Mouse (Mus musculus): ENCODE measurements around the gene AB124611.
A peak's percentile ranks its signal among the peaks of the same experiment; 100 is the strongest.
"Not testable (repeated sequence)": the region's sequence is repeated elsewhere in the genome, so short reads cannot be mapped to it uniquely, and the experiment has no call there.

AB124611 gene

DNA sequence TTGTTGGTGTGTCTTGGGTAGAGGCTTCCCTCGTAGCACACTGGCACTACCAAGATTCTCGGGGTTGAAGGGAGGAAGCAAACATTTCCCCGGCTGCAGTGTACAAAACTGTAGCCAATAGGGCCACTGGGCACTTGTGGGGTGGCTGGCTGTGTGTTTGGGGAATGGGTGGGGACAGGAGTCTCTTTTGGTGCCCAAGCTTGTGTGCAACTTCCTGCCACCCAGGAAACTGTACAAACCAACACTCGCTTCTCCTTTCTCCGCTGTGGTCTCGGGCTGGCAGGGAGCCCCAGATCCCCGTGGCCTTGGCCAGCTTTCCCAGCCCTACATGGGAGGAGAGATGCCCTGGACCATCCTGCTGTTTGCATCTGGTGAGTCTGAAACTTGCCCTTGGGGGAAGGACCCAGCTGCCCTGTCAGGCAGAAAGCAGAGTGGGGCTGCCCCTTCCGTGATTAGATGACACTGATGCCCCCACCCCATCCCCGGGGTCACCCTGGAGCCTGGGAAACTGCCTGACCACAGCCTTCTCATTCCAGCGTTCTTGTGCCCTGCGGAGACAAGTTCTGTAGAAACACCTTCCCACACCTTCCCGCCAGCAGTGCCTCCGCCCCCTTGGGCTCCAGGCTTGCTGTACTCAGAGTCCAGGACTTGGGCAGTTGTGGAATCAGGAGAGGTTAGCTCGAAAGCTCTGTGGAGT, at the start of gene AB124611:
Gene AB124611, plus strand, starts transcription at position 240 of the 697 bp plus-strand sequence.
- no peak for DNase-seq (ENCODE audit: low read depth, low spot score)

DNA sequence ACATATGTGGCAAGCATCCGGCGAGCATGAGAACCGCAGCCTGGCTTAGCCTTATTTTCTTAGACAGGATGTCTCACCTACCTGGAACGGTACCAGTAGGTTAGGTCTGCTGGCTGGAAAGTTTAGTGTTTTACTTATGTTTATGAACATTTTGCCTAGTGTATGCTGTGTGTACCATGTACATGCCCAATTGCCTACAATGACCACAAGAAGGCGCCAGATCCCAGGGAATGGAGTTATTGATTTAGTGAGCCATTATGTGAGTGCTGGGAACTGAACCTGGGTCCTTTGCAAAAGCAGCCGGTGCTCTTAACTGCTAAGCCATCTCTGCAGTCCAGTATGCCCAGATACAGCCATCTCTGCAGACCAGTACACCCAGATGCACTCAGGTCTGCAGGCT, 48.3 kb upstream of the AB124611 start:
- DNase-seq (ENCODE audit: low read depth, low spot score) = peak; percentile 48

DNA sequence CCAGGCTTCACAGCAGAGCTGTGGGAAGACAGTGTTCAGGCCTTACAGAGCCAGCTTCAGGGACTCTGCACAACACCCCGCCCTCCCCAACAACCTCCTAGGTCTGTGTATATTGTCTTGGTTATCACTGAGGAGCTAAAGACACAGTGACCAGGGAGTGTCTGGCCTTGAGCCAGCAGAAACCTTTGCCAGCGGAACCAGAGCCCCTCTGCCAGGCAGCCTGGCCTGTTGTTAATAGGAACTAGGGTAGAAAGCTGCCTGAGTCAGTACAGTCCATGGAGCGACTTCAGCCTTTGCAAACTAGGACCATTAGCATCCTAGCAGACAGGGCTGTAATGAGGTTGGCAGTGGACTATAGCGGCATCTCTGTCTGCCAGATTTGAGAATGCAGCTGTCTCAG, 41.9 kb upstream of the AB124611 start:
- no peak for DNase-seq (ENCODE audit: low read depth, low spot score)

DNA sequence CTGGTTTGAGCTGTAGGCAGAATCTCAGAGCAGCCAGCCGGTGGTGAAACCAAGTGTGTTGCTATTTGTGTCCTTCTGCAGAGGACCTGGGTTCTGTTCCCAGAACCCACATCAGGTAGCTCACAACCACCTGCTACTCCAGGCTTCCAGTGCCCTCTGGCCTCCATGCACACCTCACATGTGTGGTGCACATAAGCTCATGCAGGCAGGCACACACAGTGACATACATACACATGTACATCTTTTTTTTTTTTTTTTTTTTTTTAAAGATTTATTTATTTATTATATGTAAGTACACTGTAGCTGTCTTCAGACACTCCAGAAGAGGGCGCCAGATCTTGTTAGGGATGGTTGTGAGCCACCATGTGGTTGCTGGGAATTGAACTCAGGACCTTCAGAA, 37.7 kb upstream of the AB124611 start:
- not testable (repeated sequence) for DNase-seq (ENCODE audit: low read depth, low spot score)

DNA sequence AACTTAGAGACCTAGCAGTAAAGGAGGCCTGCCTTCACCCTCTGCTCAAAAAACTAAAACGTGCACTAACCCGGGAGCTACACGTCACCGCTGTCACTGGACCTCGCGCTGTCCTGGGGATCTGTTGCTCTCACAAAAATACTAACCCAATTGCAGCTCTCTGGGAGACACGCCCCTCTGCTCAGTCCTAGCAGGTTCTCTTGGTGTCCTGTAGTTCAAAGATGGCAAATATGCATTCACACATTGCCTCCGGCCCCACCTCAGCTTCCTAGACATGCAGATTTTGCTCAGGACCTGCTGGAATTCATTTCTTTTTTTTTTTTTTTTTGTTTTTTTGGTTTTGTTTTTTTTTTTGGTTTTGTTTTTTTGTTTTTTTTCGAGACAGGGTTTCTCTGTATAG, 35.3 kb upstream of the AB124611 start:
- peak; percentile 68 for DNase-seq (ENCODE audit: low read depth, low spot score)

DNA sequence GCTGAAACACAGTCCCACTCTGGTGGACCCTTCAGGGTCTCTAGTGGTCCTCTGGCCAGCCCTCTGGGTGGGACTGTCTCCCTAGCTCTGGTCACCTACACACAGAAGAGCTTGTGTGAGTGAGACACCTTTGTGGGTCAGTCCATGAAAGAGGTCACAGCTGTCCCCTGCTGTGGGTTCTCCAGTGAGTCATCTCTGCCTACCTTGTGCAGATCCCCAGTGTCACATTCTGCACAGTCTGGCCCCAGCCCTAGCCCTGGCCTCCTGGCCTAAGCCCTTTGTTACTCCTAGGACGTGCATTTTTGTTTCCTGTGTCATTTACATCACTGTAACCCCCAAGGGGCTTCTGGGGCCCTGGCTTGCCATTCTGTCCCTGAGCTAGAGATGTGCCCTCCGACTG, 32.1 kb upstream of the AB124611 start:
- DNase-seq (ENCODE audit: low read depth, low spot score) = no peak

DNA sequence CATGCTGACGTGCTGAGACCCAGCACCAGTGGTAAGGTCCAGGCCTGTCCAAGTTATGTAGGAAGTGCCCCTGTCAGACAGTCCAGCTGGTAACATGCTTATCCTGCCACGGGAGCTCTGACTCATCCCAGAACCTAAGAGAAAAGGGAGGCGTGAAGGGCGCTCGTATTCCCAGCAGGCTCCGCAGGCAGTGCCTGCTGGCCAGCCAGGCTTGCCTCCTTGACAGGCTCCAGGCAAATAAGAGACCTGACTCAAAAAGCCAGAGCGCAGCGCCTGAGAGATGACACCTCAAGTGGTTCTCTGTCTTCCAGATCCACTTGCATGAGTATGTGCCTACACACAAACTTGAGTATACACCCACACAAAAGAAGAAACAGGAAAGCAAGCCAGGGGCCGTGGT, 31.2 kb upstream of the AB124611 start:
- DNase-seq (ENCODE audit: low read depth, low spot score) = no peak

DNA sequence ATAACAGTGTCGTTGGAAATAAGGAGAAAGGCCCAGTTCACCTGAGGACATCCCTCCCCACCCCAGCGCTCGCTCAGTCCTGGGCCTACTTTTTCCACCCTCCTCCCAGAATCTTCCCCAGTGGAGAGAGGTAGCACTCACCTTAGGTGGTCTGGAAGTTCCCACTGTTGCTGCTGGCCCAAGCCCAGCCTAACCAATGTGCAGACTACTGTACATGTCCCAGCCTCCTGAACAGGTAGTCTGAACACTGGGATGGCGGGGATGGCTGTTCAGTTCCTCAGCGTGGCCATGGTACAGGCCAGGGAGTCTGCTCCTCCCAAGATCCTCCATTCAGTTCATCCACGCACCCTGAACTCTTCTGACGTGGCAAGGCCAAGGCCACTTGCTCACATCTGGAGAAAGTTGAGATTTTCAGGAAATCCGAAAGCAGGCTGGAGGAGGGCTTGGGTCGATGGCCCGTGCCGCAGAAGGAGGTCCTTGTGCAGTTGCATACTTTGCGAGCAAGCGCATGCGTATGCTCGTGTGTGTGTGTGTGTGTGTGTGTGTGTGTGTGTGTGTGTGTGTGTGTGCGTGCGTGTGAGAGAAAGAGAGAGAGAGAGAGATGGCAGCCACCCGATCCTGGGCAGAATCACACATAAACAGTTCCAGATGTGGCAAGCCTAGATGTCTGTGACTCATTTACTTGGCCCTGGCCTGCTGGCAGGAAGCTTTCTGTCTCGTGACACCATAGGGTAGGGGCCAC, 29.5 kb upstream of the AB124611 start:
- DNase-seq (ENCODE audit: low read depth, low spot score) = no peak

DNA sequence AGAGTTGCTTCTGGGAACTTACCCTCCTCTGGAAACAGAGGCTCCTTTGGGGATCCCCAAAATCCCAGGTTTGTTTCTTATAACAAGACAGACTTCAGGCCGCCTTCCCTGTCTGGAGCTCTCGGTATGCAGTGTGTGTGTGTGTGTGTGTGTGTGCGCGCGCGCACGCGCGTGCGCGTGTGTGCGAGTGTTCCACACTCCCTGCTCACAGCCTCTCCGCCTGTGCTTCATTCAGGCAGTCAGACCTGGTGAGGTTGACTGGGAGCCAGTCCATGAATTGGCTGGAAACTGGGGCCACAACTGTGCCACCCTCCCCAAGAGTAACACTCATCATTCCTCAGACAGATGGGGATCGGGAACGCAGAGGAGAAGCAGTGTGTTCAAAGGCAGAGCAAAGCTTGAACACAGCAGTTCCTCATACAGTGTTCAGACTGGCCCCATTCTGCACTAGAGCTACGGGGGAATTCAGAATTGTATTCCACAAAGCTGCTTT, 28.9 kb upstream of the AB124611 start:
- peak; percentile 39 for DNase-seq (ENCODE audit: low read depth, low spot score)

DNA sequence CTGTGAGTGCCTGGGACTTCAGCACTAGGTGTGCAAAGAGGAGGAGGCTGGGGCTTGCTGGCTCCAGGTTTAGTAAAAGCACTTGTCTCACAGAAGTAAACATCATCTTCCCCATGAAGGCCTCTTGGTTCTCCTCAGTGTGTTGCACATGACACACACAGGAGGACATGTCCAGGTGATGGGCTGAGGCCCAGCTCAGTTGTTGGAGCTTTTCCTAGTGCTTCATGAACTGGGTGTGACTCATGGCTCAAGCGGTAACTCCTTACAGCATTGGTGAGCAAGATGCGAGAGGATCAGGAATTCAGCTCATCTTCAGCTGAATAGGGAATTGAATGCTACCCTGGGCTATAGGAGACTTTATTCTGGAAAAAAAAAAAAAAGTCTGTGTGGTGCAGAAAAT, 28.3 kb upstream of the AB124611 start:
- no peak for DNase-seq (ENCODE audit: low read depth, low spot score)

DNA sequence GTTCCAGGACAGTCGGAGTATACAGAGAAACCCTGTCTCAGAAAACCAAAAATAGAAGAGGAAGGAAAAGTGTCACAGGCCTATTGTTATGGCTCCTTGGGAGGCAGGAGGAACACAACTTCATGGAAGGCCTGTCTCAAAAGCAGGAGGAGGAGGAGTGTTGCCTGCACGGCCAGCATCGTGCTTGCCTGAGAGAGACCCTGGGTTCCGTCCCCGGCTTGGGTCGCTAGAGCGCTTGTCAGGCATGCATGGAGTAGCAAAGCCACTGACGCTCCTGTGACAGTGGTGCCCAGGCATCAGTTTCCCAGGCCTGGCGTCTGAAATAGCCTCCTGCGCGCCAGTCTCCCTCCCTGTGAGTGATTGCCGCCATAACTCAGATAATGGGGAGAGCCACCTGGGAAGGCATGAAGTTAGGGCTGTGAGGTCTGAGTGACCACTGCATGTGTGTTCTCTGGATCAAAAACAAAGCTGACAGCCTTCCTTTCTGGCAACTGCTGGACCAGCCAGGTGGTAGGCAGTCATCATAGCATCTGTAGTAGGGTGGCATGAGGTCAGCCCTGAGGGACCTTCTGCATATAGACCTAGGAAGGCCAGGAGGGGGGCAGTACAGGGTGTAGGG, 27.6 kb upstream of the AB124611 start:
- DNase-seq (ENCODE audit: low read depth, low spot score) = no peak

DNA sequence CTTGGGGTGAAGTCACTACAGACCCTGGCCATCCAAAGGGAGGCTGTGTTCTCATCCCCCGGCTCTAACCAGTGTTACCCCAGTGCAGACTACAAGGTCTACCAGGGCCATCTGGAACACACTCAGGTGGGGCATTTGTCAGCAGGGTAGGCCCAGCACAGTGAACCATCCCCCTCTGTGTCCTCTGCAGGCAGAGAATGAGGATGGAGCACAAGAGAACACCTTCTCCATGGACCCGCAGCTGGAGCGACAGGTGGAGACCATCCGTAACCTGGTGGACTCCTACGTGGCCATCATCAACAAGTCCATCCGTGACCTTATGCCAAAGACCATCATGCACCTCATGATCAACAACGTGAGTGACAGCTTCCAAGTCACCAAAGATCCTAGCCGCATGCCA, 22.6 kb upstream of the AB124611 start:
- no peak for DNase-seq (ENCODE audit: low read depth, low spot score)

DNA sequence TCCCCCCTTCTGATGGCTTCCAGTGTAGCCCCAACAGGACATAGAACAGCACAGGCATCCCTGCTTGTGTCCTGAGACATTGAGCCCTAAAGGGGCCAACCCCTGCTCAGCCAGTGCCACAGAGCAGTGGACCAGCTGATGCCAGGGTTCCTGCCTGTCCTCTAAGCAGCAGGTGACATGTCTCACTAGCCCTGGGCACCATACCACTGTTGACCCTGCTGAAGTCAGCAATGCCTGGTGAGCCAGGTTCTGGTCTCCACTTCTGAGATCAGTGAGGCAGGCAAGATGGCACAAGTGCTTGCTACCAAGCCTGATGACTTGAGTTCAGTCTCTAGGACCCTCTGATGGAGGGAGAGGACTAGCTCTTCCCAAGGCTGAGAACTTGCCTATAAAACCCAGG, 20.2 kb upstream of the AB124611 start:
- no peak for DNase-seq (ENCODE audit: low read depth, low spot score)

DNA sequence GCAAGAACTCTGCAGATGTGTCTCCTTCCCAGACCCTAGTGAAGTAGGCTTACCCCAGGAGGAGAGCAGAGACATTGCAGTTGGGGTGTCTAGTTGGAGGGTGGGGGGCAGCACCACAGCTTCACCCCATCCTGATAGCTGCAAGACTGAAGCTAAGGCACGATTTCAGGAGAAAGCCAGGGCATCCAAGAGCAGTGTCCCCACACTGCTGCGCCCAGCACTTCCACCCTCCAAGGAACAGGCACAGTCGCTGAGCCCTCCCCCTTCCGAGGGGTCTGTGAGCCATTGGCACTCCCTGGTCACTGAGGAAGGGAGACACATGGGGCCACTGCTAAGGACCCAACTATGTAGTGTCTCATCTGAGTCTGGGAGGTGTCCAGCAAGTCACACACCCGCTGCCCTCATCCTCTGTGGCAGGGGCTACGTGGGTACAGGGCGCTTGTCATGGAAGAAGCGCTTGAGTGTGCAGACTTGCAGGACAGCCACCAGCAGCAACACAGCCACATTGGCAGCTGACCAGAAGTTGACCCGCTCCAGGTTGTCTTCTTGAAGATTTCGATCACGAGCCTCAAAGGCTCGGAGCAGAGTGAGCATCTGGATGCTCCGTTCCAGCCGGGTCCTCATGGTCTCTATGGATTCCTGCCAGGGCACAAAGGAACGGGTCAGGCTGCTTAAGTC, 18.1 kb upstream of the AB124611 start:
- DNase-seq (ENCODE audit: low read depth, low spot score) = no peak

DNA sequence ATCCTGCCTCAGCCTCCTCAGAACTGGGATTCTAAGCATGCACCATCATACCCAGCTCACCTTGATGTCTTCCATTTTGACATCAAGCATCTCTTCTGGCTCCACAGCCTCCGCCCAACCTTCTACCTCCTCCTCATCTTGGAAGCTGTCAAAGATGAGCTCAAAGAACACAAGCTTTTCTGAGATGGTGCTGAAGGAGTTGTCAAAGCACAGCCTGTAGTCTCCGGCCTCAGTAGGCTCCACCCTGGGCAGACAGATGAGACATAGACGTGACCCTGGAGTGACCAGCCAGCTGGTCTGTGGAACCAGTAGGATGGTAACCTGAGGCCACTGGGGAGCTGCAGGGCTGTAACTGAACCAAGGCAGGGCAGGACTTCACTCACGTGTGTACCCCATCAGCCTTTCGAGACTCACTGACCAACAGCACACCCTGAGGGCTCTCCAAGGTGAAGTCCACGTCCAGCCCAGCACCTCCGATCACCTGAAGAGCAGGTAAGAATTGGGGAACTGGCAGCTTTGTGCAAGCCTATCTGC, 17.0 kb upstream of the AB124611 start:
- DNase-seq (ENCODE audit: low read depth, low spot score) = no peak

DNA sequence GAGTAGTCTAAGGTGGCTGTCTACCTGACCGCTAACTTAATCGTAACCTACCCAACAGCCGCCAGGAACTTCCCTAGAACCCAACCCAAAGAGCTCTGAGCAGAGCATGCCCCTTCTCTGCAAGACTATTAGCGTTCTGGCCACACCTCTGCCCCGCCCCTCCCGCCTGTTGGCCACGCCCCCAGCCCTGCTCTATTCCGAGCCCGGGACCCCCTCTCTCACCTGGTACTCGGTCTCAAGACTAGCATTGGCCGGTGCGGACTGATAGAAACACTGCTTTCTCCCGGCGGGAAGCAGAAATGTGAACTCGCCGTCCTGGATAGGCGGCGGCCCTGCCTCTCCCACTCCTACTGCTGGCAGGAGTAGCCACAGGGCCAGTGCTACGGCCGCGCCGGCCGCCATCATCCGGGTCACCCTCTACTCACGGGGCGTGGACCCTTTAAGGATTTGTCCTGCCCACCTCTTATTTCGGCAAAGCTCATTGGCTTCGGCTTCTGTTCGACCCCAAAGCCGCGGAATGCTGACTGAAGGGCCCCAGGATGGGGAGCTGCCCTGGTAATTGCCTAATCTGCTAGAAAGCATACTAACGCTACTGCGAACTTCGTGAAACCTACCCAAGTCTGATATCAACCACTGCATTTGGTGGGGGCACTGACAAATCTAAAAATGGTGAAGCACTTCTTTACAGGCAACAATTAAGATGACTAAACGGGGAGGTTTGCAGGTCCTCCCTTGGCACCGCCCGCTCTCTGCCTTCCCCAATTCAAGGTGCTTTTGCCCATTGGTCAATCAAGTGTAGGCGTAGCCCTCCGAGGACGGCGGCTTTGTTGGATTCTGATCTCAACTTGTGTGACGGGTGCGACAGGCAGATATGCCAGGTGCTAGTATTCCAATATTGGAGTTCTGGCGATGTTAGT, 15.9 kb upstream of the AB124611 start, which contains the start of gene Tmed1:
Gene Tmed1, minus strand, starts transcription at position 481 of the 917 bp plus-strand sequence.
- peak; percentile 97 for DNase-seq (ENCODE audit: low read depth, low spot score)

DNA sequence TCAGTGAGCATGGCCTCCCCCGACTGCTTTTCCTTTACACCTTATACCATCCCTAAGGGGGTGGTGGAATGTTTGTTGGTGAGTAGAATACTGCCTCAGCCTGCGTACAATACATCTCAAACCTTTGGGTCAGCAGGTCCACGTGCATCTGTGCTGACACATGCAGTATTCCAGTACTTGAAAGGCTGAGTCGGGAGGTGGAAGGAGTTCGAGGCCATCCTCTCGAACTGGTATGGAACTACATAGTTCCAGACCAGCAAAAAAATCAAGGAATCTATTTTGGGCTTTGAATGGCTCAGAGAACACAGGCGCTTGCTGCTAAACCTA, 15.3 kb upstream of the AB124611 start:
- no peak for DNase-seq (ENCODE audit: low read depth, low spot score)

DNA sequence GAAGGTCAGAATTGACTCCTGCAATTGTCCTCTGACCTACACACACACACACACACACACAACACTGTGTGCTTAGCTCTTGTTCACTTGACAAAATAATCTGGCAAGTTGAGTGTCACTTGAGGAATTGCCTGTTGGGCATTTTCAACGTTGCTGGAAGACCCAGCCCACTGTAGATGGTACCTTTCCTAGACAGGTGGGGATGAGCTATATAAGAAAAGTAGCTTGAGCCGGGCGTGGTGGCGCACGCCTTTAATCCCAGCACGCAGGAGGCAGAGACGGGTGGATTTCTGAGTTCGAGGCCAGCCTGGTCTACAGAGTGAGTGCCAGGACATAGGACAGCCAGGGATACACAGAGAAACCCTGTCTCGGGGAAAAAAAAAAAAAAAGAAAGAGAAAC, 14.9 kb upstream of the AB124611 start:
- no peak for DNase-seq (ENCODE audit: low read depth, low spot score)

DNA sequence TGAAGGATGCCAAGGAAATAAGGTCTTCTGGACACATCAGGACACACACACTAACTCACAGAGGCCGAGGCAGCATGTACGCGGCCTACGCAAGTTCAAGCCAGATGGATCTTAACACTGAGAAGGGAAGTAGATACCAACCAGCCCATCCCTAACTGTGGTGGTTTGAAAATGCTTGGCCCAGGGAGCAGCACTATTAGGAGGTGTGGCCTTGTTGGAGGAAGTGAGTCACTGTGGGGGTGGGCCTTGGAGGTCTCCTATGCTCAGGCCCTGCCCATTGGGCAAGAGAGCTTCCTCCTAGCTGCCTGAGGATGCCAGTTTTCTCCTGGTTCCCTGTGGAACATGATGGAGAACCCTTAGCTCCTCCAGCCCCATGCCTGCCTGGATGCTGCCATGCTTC, 12.5 kb upstream of the AB124611 start:
- DNase-seq (ENCODE audit: low read depth, low spot score) = peak; percentile 59

DNA sequence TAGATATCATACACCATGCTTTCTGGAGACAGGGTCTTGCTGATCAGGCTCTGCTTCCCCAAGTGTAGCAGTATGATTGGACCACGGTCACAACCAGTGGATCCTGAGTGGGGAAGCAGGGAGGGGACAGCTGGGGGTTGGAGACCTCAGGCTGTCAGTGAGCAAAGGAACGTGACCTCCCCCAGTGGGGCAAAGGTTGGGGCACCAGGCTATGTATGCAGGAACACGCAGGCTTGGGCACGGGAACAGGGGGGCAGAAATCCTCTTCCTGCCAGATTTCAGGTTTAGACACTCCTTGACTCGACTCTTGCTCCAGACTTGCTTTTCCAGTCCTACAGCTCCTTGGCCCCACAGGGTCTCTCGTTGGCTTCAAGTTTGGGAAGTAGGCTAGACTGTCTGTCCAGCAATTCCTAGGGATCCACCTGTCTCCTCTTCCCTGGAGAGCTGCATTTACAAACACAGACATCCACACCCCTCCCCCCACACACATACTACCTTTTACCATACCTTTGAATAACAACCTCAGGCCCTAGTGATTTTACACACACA, 8.0 kb upstream of the AB124611 start:
- no peak for DNase-seq (ENCODE audit: low read depth, low spot score)

DNA sequence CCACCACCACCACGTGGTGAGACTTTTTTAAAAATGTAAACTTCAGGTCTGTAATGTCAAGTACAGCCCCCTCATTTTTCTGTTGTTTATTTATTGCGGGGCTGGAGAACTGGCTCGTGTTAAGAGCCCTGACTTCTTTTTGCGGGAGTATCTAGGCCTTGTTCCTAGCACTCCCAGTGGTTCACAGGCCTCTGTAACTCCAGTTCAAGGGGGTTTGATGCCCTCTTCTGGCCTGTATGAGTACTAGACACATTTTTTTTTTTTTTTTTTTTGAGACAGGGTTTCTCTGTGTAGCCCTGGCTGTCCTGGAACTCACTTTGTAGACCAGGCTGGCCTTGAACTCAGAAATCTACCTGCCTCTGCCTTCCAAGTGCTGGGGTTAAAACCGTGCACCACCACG, 7.3 kb upstream of the AB124611 start:
- peak; percentile 52 for DNase-seq (ENCODE audit: low read depth, low spot score)
